Mouse (Mus musculus) kidney, postnatal 14 days (tissue): ENCODE measurements around the gene Uhrf1bp1l.
A peak's percentile ranks its signal among the peaks of the same experiment; 100 is the strongest.

Source experiments
- DNase-seq: peaks from one replicate; pipeline ENCODE4 v3.0.0; 2022; ENCODE audit warnings: mixed read lengths

Gene Uhrf1bp1l

DNA sequence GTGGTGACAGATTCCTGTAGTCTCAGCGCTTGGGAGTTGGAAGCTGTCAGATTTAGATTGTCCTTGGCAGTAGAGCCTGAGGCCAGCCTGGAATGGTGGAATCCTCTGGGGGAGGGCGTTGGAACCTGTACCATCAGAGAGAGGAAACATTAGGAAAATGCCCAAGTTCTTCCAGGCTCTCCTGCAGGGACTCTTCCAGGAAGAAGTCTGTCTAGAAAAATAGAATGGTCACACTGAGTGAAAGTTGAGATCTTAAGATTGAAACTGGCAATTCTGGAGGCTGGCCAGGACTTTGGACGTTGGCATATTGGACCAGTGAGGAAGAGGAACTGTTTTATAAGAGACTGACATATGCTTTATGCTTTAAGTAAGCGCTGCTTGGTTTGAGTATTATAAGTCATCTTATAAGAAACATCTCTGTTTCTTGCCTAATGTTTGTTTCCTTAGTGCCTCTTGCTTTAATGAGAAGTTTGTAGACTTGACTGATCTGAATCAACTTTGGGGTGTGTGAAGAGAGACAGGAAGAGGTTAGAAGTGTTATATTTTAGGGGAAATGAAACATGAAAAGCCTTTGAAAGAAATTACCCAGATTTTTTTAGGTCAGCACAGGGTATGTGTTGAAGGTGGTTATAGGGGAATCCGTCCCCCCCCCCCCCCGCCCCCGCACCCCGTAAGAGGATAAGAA lies 2.6 kb downstream of the Uhrf1bp1l start:
- DNase-seq = no peak

DNA sequence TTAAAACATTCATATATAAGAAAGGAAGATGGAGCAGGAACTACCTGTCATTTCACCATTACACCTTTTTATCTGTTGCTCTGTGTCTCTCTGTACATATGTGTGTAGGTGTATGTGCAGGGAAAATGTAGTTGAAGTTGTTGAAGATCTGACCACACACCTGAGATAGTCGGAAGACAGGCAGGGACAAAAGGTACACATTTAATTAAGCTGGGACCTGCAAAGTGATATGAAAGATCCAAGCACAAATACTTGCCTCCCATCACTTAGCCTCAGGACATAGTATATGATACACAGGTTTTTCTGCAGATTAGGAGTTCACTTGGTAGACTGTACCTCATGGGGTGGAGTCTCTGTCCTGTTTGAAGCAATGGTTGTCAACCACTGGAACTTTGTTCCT lies 3.1 kb downstream of the Uhrf1bp1l start:
- DNase-seq = no peak

DNA sequence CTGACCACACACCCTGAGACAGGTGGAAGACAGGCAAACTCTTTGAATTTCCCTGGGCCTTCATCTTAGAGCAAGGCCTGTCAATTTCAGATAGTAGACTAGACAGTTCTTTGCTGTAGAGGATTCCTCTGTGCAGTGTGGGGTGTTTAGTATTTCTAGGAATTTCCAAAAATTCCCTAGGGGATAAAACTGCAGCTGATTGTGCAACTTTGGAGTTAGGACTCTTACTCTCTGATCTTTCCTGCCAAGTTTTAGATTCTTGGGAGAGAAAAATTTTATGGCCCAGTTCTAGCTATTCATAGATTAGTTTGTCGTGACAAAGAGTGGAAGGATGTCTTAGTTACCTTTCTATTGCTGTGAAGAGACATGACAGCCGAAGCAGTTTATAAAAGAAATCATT lies 3.8 kb downstream of the Uhrf1bp1l start:
- no peak for DNase-seq

DNA sequence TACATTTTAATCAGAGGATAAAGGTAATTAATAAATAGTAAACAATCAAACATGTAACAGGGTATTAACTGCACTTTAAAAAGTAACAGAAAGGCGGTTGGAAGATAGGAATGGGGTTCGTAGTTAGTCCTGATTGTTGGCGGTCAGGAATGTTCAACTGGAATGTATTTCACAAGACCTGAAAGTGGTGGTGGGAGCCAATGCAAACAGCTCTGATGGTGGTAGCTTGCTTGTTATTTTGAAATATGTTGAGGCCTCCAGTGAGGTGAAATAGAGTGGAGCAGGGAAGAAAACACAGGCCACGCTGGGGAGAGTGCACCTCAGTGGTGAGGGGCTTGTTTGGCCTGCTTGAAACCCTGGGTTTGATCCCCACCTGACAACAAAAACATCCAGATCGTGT lies 6.3 kb downstream of the Uhrf1bp1l start:
- DNase-seq = no peak

GRCm38 (mm10) chr10:89755231-89755630 lies 10.4 kb downstream of the Uhrf1bp1l start:
- no peak for DNase-seq

GRCm38 (mm10) chr10:89760772-89761171 lies 16.0 kb downstream of the Uhrf1bp1l start:
- no peak for DNase-seq

DNA sequence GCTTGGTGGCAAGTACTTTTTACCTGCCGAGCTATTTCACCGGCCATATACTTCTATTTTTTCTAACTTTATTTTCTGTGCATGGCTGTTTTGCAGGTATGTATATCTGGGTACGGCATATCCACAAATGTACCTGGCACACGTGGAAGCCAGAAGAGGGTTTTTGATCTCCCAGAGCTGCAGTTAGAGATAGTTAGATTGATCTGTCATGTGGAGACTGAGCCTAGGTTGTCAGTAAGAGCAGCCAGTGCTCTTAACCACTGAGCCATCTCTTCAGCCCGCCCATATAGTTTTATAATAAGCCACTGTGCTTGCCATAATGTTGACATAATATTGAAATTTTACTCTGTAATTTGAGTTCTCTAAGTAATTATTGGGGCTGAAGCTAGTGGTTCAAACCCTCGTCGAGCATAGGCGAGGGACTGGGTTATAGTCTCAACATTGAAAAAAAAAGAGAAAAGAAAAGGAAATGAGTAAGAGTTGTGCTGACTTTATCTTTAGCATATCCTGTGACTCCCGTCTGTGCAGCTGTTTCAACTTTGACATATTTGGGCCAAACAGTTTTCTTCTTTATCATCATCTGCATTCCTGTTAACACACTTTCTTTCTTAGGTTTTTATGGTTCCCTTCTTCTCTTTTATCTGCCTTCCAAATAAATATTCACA lies 19.8 kb downstream of the Uhrf1bp1l start:
- no peak for DNase-seq

- no peak for DNase-seq
These were observed 21.3 kb downstream of the Uhrf1bp1l start for GRCm38 (mm10) chr10:89765790-89766714.

GRCm38 (mm10) chr10:89768352-89769020 lies 23.7 kb downstream of the Uhrf1bp1l start:
- no peak for DNase-seq

DNA sequence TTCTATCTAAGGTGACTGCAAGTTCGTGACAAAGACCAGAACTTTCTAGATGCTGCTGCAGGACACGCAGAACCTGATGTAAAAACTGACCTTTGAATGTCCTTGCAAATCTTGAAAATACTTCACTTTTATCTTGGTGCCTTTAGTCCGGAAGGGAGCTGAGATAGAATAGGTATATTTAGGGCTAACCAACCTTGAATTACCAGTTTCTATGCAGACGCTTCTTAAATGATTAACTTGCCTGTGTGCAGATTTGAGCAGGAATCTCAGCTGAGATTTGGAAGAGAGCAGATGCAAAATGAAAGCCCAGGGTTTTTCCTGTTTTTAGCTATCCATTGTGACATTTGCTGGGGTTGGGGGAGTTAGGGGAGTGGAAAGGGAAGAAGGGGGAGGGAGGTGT lies 24.3 kb downstream of the Uhrf1bp1l start:
- peak; percentile 15 for DNase-seq

- DNase-seq = no peak
These were observed 27.1 kb downstream of the Uhrf1bp1l start for GRCm38 (mm10) chr10:89771894-89772293.

DNA sequence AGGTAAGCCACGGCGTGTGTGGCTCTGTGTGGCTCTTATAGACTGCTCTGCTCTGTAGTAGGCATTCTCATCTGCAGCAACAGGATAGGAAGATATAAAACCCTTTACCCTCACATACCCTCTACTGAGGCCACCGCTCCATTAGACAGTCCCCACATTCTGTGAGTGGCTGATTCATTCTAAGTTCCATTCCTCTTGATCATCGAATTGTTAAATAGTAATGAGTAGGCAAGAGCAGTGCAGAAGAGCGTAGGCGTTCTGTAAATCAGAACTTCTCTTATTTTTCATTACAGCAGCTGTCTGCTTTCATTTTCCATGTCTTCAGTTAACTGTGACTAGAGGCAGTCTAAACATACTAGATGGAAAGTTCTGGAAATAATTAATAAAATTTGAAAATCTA lies 31.2 kb downstream of the Uhrf1bp1l start:
- no peak for DNase-seq

GRCm38 (mm10) chr10:89791870-89792269 lies 47.1 kb downstream of the Uhrf1bp1l start:
- DNase-seq = no peak

DNA sequence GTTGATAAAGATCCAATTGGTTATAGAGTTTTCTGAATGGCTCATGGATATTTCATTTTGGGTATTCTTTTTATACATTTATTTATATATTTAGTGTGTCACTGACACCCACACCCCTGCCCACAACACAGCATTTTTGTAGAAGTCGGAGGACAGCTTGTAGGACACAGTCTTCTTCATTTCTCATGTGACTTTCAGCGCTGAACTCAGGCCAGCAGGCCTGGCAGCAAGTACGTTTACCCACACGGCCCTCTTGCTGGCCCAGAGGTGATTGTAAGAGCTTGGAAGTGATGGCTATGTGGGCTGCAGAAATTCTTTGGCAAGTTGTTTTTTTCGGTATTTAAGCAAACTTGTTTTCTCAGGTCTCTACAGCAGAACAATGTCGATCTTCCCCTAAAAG lies 49.3 kb downstream of the Uhrf1bp1l start:
- DNase-seq = no peak

DNA sequence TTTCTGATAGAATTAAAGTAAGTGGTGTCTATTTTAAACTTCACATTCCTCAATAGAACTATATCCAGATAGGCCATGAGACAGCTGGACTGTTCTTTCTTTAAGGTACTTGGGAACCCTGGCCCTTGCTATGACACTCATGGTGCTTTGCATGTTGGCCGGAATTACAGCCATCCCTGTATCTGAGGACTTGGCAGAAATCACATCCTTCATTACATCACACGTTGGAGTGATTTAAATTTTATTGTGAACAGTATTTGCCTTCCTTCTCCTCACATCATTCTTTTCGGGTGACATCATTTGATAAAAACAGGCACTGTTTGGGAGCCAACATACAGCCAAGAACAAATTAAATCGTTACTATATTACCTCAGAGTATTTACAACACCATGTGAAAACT lies 74.4 kb downstream of the Uhrf1bp1l start:
- DNase-seq = no peak

- DNase-seq = peak; percentile 62
These were observed 79.1 kb downstream of the Uhrf1bp1l start for GRCm38 (mm10) chr10:89823906-89824305.

- no peak for DNase-seq
These were observed 82.1 kb downstream of the Uhrf1bp1l start for GRCm38 (mm10) chr10:89826896-89827295.

DNA sequence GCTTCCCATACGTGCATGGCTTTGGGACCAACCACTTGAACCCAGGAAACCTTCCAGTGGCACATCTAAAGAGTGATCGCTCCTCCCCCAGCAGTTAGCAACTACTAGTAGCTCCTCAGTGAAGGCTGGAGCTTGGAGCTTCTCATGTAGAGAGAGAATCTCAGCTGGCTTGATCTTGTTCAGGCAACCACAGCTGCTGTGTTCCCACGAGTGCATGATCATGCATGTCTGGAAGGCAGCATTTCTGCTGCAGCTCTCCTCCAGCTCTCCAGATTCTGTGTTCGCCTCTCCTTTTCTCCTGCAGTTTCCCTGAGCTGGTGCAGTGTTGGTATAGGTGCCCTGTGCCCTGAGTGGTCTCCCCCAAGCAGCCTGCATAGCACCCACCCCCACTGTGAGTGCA lies 87.5 kb downstream of the Uhrf1bp1l start:
- no peak for DNase-seq

DNA sequence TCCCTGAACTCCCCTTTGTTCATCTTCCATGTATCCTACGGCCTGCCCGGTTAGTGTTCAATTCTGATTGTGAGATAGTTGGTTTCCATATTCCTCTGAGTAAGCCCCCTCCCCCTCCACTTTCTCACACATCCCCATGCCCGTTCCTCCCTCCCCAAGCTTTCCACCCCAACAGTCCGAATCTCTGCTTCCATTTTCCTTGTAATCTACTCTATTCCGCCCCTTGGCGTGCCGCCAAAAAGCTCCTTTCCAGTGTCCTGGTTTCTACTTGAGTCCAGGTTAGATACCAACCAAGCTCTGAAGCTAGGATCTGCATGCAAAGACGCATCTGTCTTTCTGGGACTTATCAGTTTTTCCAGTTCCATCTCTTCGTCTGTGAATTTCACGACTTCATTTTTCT lies 88.4 kb downstream of the Uhrf1bp1l start:
- DNase-seq = peak; percentile 26

- peak; percentile 9 for DNase-seq
These were observed 92.7 kb downstream of the Uhrf1bp1l start for GRCm38 (mm10) chr10:89837476-89837875.

GRCm38 (mm10) chr10:89838834-89839233 lies 94.0 kb downstream of the Uhrf1bp1l start:
- DNase-seq = no peak

- DNase-seq = peak; percentile 16
These were observed 106.2 kb downstream of the Uhrf1bp1l start for GRCm38 (mm10) chr10:89850951-89851350.
